Mouse (Mus musculus): Measurements from ENCODE around the gene Pogk. TPM values are rescaled to one million over a fixed set of nuclear protein-coding genes. Genes with fewer than 3 reads are reported as not detected.

Pogk gene
- polyA plus RNA-seq, 1 experiment from 2014 or later, result 22.2 TPM

DNA sequence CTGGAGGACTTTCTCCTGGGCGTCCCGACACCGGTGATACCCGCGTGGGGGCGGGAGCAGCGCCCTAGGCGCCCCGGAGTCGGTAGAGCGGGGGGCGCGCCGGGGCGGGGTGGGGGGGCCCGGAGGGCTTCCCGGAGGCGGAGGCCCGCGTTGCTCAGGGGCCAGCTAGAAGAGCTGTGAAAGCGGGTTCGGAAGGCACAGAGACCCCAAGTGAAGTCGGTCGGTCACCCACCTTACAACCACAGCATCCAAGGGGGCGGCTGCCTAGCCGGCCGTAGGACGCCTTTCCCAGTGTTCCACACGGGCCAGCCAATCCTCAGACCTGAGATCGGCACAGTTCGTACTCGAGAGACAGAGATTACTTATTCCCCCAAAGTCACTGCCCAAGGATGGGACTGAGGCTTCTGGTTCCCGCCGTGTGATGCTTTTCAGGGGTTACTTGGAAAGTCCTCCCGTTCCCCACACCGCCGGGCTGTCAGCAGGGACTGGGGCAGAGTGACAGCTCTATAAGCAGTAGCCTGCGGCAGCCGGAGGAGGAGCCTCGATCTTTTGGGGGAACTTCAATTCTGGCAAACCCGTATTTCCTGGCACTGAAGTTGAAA, 29.9 kb downstream of the Pogk start:
- 0 out of 2 replicates have a peak, but pooled peaks cover 7% of the 10 kb centered on the region for H3K4me1 ChIP-seq (ENCODE audit: insufficient read depth)
- DNase-seq (peak; percentile 80), ATAC-seq (ENCODE audit: insufficient read depth) (peak; percentile 51)
- peak overlapping the region; percentile 91 for H3K9ac ChIP-seq
- under 1% methylated on average over 41 of the region's 41 CpGs for WGBS
- peak overlapping the region; percentile 76 for H3K4me3 ChIP-seq (ENCODE audit: low read depth, low read length)
- H3K4me2 ChIP-seq, result peak overlapping the region; percentile 69
- no peak for TF ChIP-seq CTCF (IDR thresholded peaks at IDR 0.05; ENCODE audit: low read depth)
- H3K36me3 ChIP-seq (ENCODE audit: insufficient read depth), result peaks cover 24% of the 10 kb centered on the region
- no peaks in the 10 kb centered on the region for H3K9me3 ChIP-seq (ENCODE audit: low read depth, low read length)
- H3K27ac ChIP-seq (ENCODE audit: low read depth), result peak overlapping the region; percentile 90
- H3K27me3 ChIP-seq (ENCODE audit: insufficient read depth, low read length), result no peaks in the 10 kb centered on the region

DNA sequence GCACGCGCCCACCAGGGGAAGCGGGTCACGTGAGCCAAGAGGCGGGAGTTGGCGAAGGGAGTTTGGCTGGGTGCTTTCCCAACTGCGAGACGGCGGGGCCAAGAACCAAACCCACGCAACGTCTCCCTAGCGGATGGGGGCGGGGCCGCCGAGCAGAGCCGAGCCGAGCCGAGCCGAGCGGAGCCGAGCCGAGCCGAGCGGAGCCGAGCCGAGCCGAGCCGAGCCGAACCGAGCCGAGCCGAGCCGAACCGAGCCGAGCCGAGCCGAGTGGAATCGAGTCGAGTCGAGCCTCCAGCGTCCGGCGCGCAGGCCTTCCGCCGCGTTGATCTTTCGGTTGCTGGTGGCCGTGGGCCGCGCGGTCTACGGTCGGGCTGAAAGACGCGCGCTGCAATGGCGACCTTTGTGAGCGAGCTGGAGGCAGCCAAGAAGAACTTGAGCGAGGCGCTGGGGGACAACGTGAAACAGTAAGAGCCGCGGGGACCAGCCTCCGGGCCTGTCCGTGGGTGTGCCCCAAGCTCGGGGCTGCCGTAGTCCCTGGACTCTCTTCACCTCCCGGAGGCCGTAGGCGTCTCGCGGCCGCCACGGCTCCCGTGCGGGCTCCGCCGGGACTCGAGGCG, 30.5 kb downstream of the Pogk start, which contains the start of gene Tada1:
Tada1 (plus strand) TSS at position 85 of the 617 bp plus-strand sequence.
- ATAC-seq (ENCODE audit: insufficient read depth), result peak; percentile 94

GRCm38 (mm10) chr1:166378431-166379012, 31.1 kb downstream of the Pogk start:
- Histone ChIP-seq H3K4me2 (peak overlapping the region; percentile 71), H3K27ac (ENCODE audit: low read depth) (peak overlapping the region; percentile 76; the same call in 1 of the 2 replicates), H3K9me3 (ENCODE audit: low read depth, low read length) (no peaks in the 10 kb centered on the region), H3K9ac (peak overlapping the region; percentile 65), H3K36me3 (ENCODE audit: insufficient read depth) (peaks cover 15% of the 10 kb centered on the region), H3K27me3 (ENCODE audit: insufficient read depth, low read length) (no peaks in the 10 kb centered on the region), H3K4me3 (ENCODE audit: low read depth, low read length) (peak overlapping the region; percentile 76), H3K4me1 (ENCODE audit: insufficient read depth) (0 out of 2 replicates have a peak, but pooled peaks cover 7% of the 10 kb centered on the region)
- WGBS, result 4% methylated on average over 21 of the region's 21 CpGs
- TF ChIP-seq CTCF (IDR thresholded peaks at IDR 0.05; ENCODE audit: low read depth), result no peak
- DNase-seq, result no peak
- peak; percentile 0; the same call in 1 of the 2 replicates for ATAC-seq (ENCODE audit: insufficient read depth)

More for the DNA sequence above, 30.5 kb downstream of the Pogk start, which contains the start of gene Tada1:
- Histone ChIP-seq H3K27ac (ENCODE audit: low read depth) (peak within 1 kb of the TSS; percentile 90), H3K27me3 (ENCODE audit: insufficient read depth, low read length) (no peaks in the 10 kb centered on the region), H3K4me2 (peak within 1 kb of the TSS; percentile 71), H3K36me3 (ENCODE audit: insufficient read depth) (peaks cover 21% of the 10 kb centered on the region), H3K9ac (peak within 1 kb of the TSS; percentile 91), H3K4me1 (ENCODE audit: insufficient read depth) (0 out of 2 replicates have a peak, but pooled peaks cover 7% of the 10 kb centered on the region), H3K4me3 (ENCODE audit: low read depth, low read length) (peak within 1 kb of the TSS; percentile 76), H3K9me3 (ENCODE audit: low read depth, low read length) (no peaks in the 10 kb centered on the region)
- WGBS, result under 1% methylated on average over 81 of the region's 81 CpGs
- 0 out of 2 replicates have a peak, but pooled peaks have one; percentile 2 for TF ChIP-seq CTCF (IDR thresholded peaks at IDR 0.05; ENCODE audit: low read depth)
- DNase-seq, result peak; percentile 96

GRCm38 (mm10) chr1:166377171-166377570, 32.5 kb downstream of the Pogk start:
- no peak for ATAC-seq (ENCODE audit: insufficient read depth)
- Histone ChIP-seq H3K36me3 (ENCODE audit: insufficient read depth) (peaks cover 2% of the 10 kb centered on the region; the same call in 1 of the 2 replicates), H3K4me3 (ENCODE audit: low read depth, low read length) (no peak overlapping the region), H3K4me1 (ENCODE audit: insufficient read depth) (0 out of 2 replicates have a peak, but pooled peaks cover 7% of the 10 kb centered on the region), H3K9me3 (ENCODE audit: low read depth, low read length) (no peaks in the 10 kb centered on the region), H3K4me2 (no peak overlapping the region), H3K27ac (ENCODE audit: low read depth) (no peak overlapping the region), H3K9ac (no peak overlapping the region), H3K27me3 (ENCODE audit: insufficient read depth, low read length) (no peaks in the 10 kb centered on the region)
- WGBS, result 70% methylated on average over 6 of the region's 6 CpGs
- no peak for TF ChIP-seq CTCF (IDR thresholded peaks at IDR 0.05; ENCODE audit: low read depth)
- no peak for DNase-seq

DNA sequence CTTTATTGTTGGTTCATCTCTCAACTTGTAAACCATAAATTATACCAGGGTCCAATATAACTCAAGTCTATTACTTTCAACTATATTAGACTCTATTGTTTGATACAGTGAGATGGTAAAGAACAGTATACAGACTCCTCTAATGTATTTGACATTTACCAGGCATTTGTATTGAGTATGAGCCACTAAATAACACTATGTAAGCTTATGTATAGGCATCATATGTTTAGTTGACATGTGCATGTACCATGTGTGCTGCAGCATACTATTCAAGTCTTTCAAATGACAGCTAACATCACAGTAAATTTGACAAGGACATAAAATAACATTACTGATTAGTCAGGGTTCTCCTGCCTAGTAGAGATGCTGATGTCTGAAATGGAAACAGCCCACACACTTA, 46.5 kb downstream of the Pogk start:
- H3K9me3 ChIP-seq (ENCODE audit: low read depth, low read length), result no peaks in the 10 kb centered on the region
- no peak for TF ChIP-seq CTCF (IDR thresholded peaks at IDR 0.05; ENCODE audit: low read depth)
- no peak overlapping the region for H3K4me2 ChIP-seq
- ATAC-seq (ENCODE audit: insufficient read depth) (peak; percentile 47), DNase-seq (no peak)
- no peak overlapping the region for H3K9ac ChIP-seq
- H3K27ac ChIP-seq (ENCODE audit: low read depth), result no peak overlapping the region
- H3K4me1 ChIP-seq (ENCODE audit: insufficient read depth), result no peaks in the 10 kb centered on the region
- no peaks in the 10 kb centered on the region for H3K27me3 ChIP-seq (ENCODE audit: insufficient read depth, low read length)
- H3K4me3 ChIP-seq (ENCODE audit: low read depth, low read length), result no peak overlapping the region
- H3K36me3 ChIP-seq (ENCODE audit: insufficient read depth), result no peaks in the 10 kb centered on the region

- Histone ChIP-seq H3K4me3 (ENCODE audit: low read depth, low read length) (no peak overlapping the region), H3K4me1 (ENCODE audit: insufficient read depth) (no peaks in the 10 kb centered on the region), H3K9ac (no peak overlapping the region), H3K36me3 (ENCODE audit: insufficient read depth) (no peaks in the 10 kb centered on the region), H3K27me3 (ENCODE audit: insufficient read depth, low read length) (no peaks in the 10 kb centered on the region), H3K27ac (ENCODE audit: low read depth) (no peak overlapping the region), H3K9me3 (ENCODE audit: low read depth, low read length) (no peaks in the 10 kb centered on the region), H3K4me2 (no peak overlapping the region)
- WGBS, result 45% methylated on average over 3 of the region's 3 CpGs
- peak; percentile 75 for DNase-seq
- no peak for TF ChIP-seq CTCF (IDR thresholded peaks at IDR 0.05; ENCODE audit: low read depth)
- peak; percentile 85 for ATAC-seq (ENCODE audit: insufficient read depth)
Measured at GRCm38 (mm10) chr1:166362659-166363058, 47.0 kb downstream of the Pogk start.

- ATAC-seq (ENCODE audit: insufficient read depth), result no peak
- Histone ChIP-seq H3K36me3 (ENCODE audit: insufficient read depth) (no peaks in the 10 kb centered on the region), H3K27ac (ENCODE audit: low read depth) (no peak overlapping the region), H3K27me3 (ENCODE audit: insufficient read depth, low read length) (no peaks in the 10 kb centered on the region), H3K4me1 (ENCODE audit: insufficient read depth) (no peaks in the 10 kb centered on the region), H3K9me3 (ENCODE audit: low read depth, low read length) (no peaks in the 10 kb centered on the region), H3K4me2 (no peak overlapping the region), H3K9ac (no peak overlapping the region), H3K4me3 (ENCODE audit: low read depth, low read length) (no peak overlapping the region)
- 59% methylated on average over 3 of the region's 3 CpGs for WGBS
- peak; percentile 16; the same call in 1 of the 2 replicates for TF ChIP-seq CTCF (IDR thresholded peaks at IDR 0.05; ENCODE audit: low read depth)
- no peak for DNase-seq
Measured at GRCm38 (mm10) chr1:166361842-166362241, 47.8 kb downstream of the Pogk start.

Data from lung, embryonic 14.5 days (tissue).